Mouse (Mus musculus) central nervous system, embryonic 14 days (tissue): ENCODE data around the gene Prss50. TPM values are rescaled to one million over a fixed set of nuclear protein-coding genes. Genes with fewer than 3 reads are reported as not detected.

Source experiments
- polyA plus RNA-seq: library from polyadenylated mRNA; depleted of rRNA; stranded (reverse); fragments of >200 nt; gene quantifications from 2 replicates; pipeline ENCODE4 v1.2.3, GENCODE M21; 2012; rRNA removed

Gene Prss50
- polyA plus RNA-seq, result 0.06 and 0.12 TPM in 2 replicates

GRCm38 (mm10) chr9:110857781-110858472, at the start of gene Prss50:
Prss50 (plus strand) TSS chr9:110857967.

GRCm38 (mm10) chr9:110813789-110814188, 44.0 kb upstream of the Prss50 start, which contains the start of gene Prss44:
Prss44 (plus strand) TSS chr9:110813994.

GRCm38 (mm10) chr9:110826390-110826789, 31.4 kb upstream of the Prss50 start, which contains the start of gene Prss43:
Prss43 (plus strand) TSS chr9:110826690.

GRCm38 (mm10) chr9:110834411-110834810, 23.4 kb upstream of the Prss50 start, which contains the start of gene Prss45:
Prss45 (plus strand) TSS chr9:110834588.

GRCm38 (mm10) chr9:110844206-110844605, 13.6 kb upstream of the Prss50 start, which contains the start of gene Prss46:
Prss46 (plus strand) TSS chr9:110844506.

GRCm38 (mm10) chr9:110879191-110879920, 21.6 kb downstream of the Prss50 start, which contains the start of gene Als2cl:
Als2cl (plus strand) TSS chr9:110879870.

GRCm38 (mm10) chr9:110879998-110880561, 22.3 kb downstream of the Prss50 start, which contains the start of gene Tmie:
Tmie (minus strand) TSS chr9:110880113.

Other genes with a start within 250 kb of the Prss50 start
- gene Nradd, start 233.5 kb upstream of the Prss50 start, polyA plus RNA-seq, result 27.8 and 30.0 TPM in 2 replicates
- gene Nbeal2, start 203.8 kb upstream of the Prss50 start, polyA plus RNA-seq, result 10.3 and 11.3 TPM in 2 replicates
- gene Ccdc12, start 201.5 kb upstream of the Prss50 start, polyA plus RNA-seq, result 101 and 103 TPM in 2 replicates
- gene Myl3, start 116.1 kb upstream of the Prss50 start, polyA plus RNA-seq, result 0.39 and 5.7 TPM in 2 replicates
- gene Pth1r, start 110.8 kb upstream of the Prss50 start, polyA plus RNA-seq, result 17.1 and 36.9 TPM in 2 replicates
- not detected in 2 replicates for gene Prss42, start 59.8 kb upstream of the Prss50 start, polyA plus RNA-seq
- gene Prss44, start 44.0 kb upstream of the Prss50 start, polyA plus RNA-seq, result not detected in 2 replicates
- gene Prss43, start 31.3 kb upstream of the Prss50 start, polyA plus RNA-seq, result not detected in 2 replicates
- 0.09 and 0.11 TPM in 2 replicates for gene Prss45, start 23.4 kb upstream of the Prss50 start, polyA plus RNA-seq
- 0.04 TPM in 1 of 2 replicates, not detected in the other for gene Prss46, start 13.5 kb upstream of the Prss50 start, polyA plus RNA-seq
- 2.9 and 3.0 TPM in 2 replicates for gene Als2cl, start 21.9 kb downstream of the Prss50 start, polyA plus RNA-seq
- gene Tmie, start 22.1 kb downstream of the Prss50 start, polyA plus RNA-seq, result 0.77 and 1.0 TPM in 2 replicates
- gene Fam240a, start 58.9 kb downstream of the Prss50 start, polyA plus RNA-seq, result not detected in 2 replicates
- 0.12 and 0.35 TPM in 2 replicates for gene Tdgf1, start 88.2 kb downstream of the Prss50 start, polyA plus RNA-seq
- 0.15 and 0.23 TPM in 2 replicates for gene Lrrc2, start 93.6 kb downstream of the Prss50 start, polyA plus RNA-seq
- gene Rtp3, start 132.6 kb downstream of the Prss50 start, polyA plus RNA-seq, result 0.17 TPM in 1 of 2 replicates, not detected in the other
- 0.29 and 0.38 TPM in 2 replicates for gene Ltf, start 161.3 kb downstream of the Prss50 start, polyA plus RNA-seq
- 0.99 and 1.00 TPM in 2 replicates for gene Ccrl2, start 199.6 kb downstream of the Prss50 start, polyA plus RNA-seq